Mouse (Mus musculus): ENCODE measurements around the gene D930020B18Rik. TPM values are rescaled to one million over a fixed set of nuclear protein-coding genes. Genes with fewer than 3 reads are reported as not detected.

The D930020B18Rik gene
- total and polyA plus RNA-seq, 2 experiments = not detected

- H3K79me2 ChIP-seq (ENCODE audit: control insufficient read depth, insufficient read depth, low read length) = no peaks in the 10 kb centered on the region; the same call in 1 of the 2 replicates
- H3K9ac ChIP-seq (ENCODE audit: low read depth, low read length) = no peak overlapping the region
- no peak overlapping the region for H3K27ac ChIP-seq (replicated peaks; ENCODE audit: insufficient read depth, low read depth, low read length)
- peaks cover 6% of the 10 kb centered on the region; the same call in 1 of the 2 replicates for H3K36me3 ChIP-seq (ENCODE audit: control insufficient read depth, insufficient read depth, low read length)
- peak; percentile 3 for DNase-seq (ENCODE audit: extremely low read depth, low read depth, low spot score)
- peaks cover 3% of the 10 kb centered on the region; the same call in 1 of the 2 replicates for H3K4me1 ChIP-seq (ENCODE audit: control insufficient read depth, insufficient read depth, low read length)
- WGBS = 43% methylated on average over 4 of the region's 4 CpGs
- no peak for TF ChIP-seq POLR2A (IDR thresholded peaks at IDR 0.05; ENCODE audit: extremely low read depth, insufficient read depth, low read length)
- TF ChIP-seq CTCF (IDR thresholded peaks at IDR 0.05; ENCODE audit: low read depth, low read length) = no peak
- no peaks in the 10 kb centered on the region for H3K27me3 ChIP-seq (ENCODE audit: control insufficient read depth, insufficient read depth, low read length)
- H3K4me3 ChIP-seq (ENCODE audit: insufficient read depth, low read depth, low read length) = no peak overlapping the region
These were observed 100.9 kb downstream of the D930020B18Rik start for GRCm38 (mm10) chr10:121742336-121742735.

Other genes starting within 250 kb of the D930020B18Rik start
- 13.4 and 18.7 TPM in 2 replicates for gene Rassf3, start 165.2 kb upstream of the D930020B18Rik start, total RNA-seq (2014; rRNA removed)
- 20.0 and 22.2 TPM in 2 replicates for gene Rassf3, start 165.2 kb upstream of the D930020B18Rik start, polyA plus RNA-seq (2012; rRNA removed)
- gene Tbk1, start 54.8 kb upstream of the D930020B18Rik start, total RNA-seq (2014; rRNA removed) = 24.7 and 25.3 TPM in 2 replicates
- 7.1 and 8.2 TPM in 2 replicates for gene Tbk1, start 54.8 kb upstream of the D930020B18Rik start, polyA plus RNA-seq (2012; rRNA removed)
- gene Xpot, start 15.3 kb upstream of the D930020B18Rik start, total RNA-seq (2014; rRNA removed) = 55.5 and 66.8 TPM in 2 replicates
- 67.4 and 71.7 TPM in 2 replicates for gene Xpot, start 15.3 kb upstream of the D930020B18Rik start, polyA plus RNA-seq (2012; rRNA removed)
- gene BC048403, start 98.3 kb downstream of the D930020B18Rik start, total RNA-seq (2014; rRNA removed) = 0.92 and 1.9 TPM in 2 replicates
- 3.9 and 5.9 TPM in 2 replicates for gene BC048403, start 98.3 kb downstream of the D930020B18Rik start, polyA plus RNA-seq (2012; rRNA removed)